Mouse (Mus musculus): ENCODE measurements around the gene Cyb5d1. TPM values are rescaled to one million over a fixed set of nuclear protein-coding genes. Genes with fewer than 3 reads are reported as not detected.

The Cyb5d1 gene
- polyA plus RNA-seq, 2 experiments, result 7.3 to 8.3 TPM

DNA sequence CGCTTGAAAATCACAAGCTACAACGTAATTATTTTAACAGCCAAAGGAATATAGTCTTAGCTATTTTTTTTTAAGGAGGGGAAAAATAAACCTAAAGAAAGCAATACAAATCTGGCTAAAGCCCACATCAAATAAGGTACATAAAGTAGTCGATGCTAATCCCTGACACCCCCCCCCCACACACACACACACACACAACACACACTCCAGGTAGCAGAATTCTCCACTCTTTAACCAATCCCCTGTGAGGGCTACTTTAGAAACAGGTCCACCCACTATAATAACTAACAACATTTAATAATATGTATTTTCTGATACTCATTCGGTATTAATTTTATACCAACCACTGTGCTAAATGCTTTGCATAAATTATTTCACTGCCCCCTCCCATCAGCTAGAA is 21.1 kb upstream of the Cyb5d1 start:
- no peak overlapping the region for H3K9ac ChIP-seq (replicated peaks)
- H3K36me3 ChIP-seq (replicated peaks; ENCODE audit: control insufficient read depth, insufficient read depth, low read depth), result no peaks in the 10 kb centered on the region
- H3K4me3 ChIP-seq (ENCODE audit: insufficient read depth in 1 of 2, low read depth in 2 of 2, low read length in 2 of 2), result peak overlapping the region in 1 of 2 experiments; percentile 16; a peak in 1 of 4 replicates
- TF ChIP-seq CTCF (IDR thresholded peaks at IDR 0.05; ENCODE audit: low read depth), result no peak
- TF ChIP-seq EP300 (IDR thresholded peaks at IDR 0.05; ENCODE audit: low read depth), result no peak
- H3K27me3 ChIP-seq (ENCODE audit: control insufficient read depth, insufficient read depth, low read length), result peaks cover 26% of the 10 kb centered on the region
- peak overlapping the region; percentile 80 for H3K4me2 ChIP-seq (ENCODE audit: low read depth)
- H3K27ac ChIP-seq, result no peak overlapping the region
- WGBS (ENCODE audit: insufficient replicate concordance), result 10% methylated on average over 4 of the region's 4 CpGs
- peaks cover 24 to 63% of the 10 kb centered on the region in 2 experiments for H3K4me1 ChIP-seq (replicated peaks; ENCODE audit: control insufficient read depth in 2 of 2, insufficient read depth in 2 of 2, low read length in 1 of 2)
- no peak for DNase-seq (ENCODE audit: low read depth in 3 of 3, low spot score in 3 of 3)
- no peak for ATAC-seq (ENCODE audit: insufficient read depth)
- H3K9me3 ChIP-seq (ENCODE audit: control insufficient read depth, low read length), result no peaks in the 10 kb centered on the region

DNA sequence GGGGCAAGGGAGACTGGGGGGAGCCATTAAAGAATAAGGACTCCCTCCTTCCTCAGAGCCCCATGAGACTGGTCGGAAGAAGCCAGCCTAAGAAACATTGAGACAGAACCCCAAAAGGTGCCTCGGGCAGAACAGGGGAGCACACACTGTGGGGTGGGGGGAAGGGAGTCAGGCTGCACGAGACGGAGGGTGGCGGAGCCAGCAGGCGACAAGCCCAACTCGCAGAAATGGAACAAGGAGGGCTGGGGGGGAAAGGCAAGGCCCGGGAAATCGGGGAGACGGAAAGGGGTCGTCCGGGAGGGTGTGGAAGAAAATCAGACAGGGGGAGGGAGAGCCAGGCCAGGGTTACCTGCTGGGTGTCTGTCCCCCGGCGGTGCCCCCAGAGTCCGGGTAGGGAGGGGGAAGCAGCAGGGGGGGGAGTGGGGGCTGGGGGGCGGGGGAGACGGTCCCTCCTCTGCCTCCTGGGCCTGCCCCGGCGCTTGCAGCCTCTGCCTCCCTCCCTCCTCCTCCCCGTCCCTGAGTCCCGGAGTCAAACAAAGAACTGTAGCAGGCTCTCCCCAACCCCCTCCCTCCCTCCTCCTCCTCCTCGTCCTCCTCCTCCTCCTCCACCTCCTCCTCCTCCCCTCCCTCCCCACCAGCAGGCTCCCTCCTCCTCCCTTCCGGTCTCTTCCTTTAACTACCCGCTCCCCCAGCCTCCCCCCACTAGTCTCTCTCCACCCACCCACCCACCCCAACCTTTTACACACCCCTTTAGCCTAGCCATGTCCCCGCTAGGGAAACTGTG is 20.4 kb upstream of the Cyb5d1 start:
- WGBS (ENCODE audit: insufficient replicate concordance), result 3% methylated on average over 18 of the region's 25 CpGs
- DNase-seq (ENCODE audit: low read depth in 3 of 3, low spot score in 3 of 3) (no peak), ATAC-seq (ENCODE audit: insufficient read depth) (no peak)
- Histone ChIP-seq H3K4me2 (ENCODE audit: low read depth) (peak overlapping the region; percentile 80), H3K27ac (peak overlapping the region; percentile 24), H3K4me1 (replicated peaks; ENCODE audit: control insufficient read depth in 2 of 2, insufficient read depth in 2 of 2, low read length in 1 of 2) (peaks cover 24 to 60% of the 10 kb centered on the region in 2 experiments), H3K27me3 (ENCODE audit: control insufficient read depth, insufficient read depth, low read length) (peaks cover 19% of the 10 kb centered on the region), H3K9me3 (ENCODE audit: control insufficient read depth, low read length) (no peaks in the 10 kb centered on the region), H3K36me3 (replicated peaks; ENCODE audit: control insufficient read depth, insufficient read depth, low read depth) (no peaks in the 10 kb centered on the region), H3K4me3 (ENCODE audit: insufficient read depth in 1 of 2, low read depth in 2 of 2, low read length in 2 of 2) (peak overlapping the region; percentile 47 to 63), H3K9ac (replicated peaks) (peak overlapping the region; percentile 53)
- no peak for TF ChIP-seq EP300 (IDR thresholded peaks at IDR 0.05; ENCODE audit: low read depth)
- no peak for TF ChIP-seq CTCF (IDR thresholded peaks at IDR 0.05; ENCODE audit: low read depth)

DNA sequence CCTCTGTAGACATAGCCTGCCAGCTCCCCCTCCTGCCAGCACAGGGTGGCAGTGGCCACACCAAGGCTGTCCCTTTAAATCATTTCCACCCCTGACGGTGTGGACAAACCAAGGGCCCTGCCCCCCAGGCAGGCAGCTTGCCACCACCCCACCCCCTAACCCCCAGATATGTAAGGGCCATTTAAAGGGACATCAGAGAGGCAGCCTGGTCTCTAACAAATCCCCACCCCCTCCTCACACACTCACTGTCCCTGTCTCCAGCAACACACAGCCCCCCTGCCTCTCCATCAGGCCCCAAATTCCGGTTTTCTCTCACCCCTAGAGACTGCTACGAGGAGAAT is 19.9 kb upstream of the Cyb5d1 start:
- 5% methylated on average over 3 of the region's 3 CpGs for WGBS (ENCODE audit: insufficient replicate concordance)
- H3K9ac ChIP-seq (replicated peaks), result peak overlapping the region; percentile 53; the same call in 1 of the 2 replicates
- DNase-seq (ENCODE audit: low read depth in 3 of 3, low spot score in 3 of 3) (no peak), ATAC-seq (ENCODE audit: insufficient read depth) (no peak)
- H3K27me3 ChIP-seq (ENCODE audit: control insufficient read depth, insufficient read depth, low read length), result peaks cover 17% of the 10 kb centered on the region
- H3K36me3 ChIP-seq (replicated peaks; ENCODE audit: control insufficient read depth, insufficient read depth, low read depth), result no peaks in the 10 kb centered on the region
- H3K9me3 ChIP-seq (ENCODE audit: control insufficient read depth, low read length), result no peaks in the 10 kb centered on the region
- H3K27ac ChIP-seq, result peak overlapping the region; percentile 24
- peak overlapping the region; percentile 60 for H3K4me2 ChIP-seq (ENCODE audit: low read depth)
- peak overlapping the region; percentile 47 to 63 for H3K4me3 ChIP-seq (ENCODE audit: insufficient read depth in 1 of 2, low read depth in 2 of 2, low read length in 2 of 2)
- TF ChIP-seq CTCF (IDR thresholded peaks at IDR 0.05; ENCODE audit: low read depth) (no peak), EP300 (IDR thresholded peaks at IDR 0.05; ENCODE audit: low read depth) (no peak)
- H3K4me1 ChIP-seq (replicated peaks; ENCODE audit: control insufficient read depth in 2 of 2, insufficient read depth in 2 of 2, low read length in 1 of 2), result peaks cover 18 to 54% of the 10 kb centered on the region in 2 experiments

DNA sequence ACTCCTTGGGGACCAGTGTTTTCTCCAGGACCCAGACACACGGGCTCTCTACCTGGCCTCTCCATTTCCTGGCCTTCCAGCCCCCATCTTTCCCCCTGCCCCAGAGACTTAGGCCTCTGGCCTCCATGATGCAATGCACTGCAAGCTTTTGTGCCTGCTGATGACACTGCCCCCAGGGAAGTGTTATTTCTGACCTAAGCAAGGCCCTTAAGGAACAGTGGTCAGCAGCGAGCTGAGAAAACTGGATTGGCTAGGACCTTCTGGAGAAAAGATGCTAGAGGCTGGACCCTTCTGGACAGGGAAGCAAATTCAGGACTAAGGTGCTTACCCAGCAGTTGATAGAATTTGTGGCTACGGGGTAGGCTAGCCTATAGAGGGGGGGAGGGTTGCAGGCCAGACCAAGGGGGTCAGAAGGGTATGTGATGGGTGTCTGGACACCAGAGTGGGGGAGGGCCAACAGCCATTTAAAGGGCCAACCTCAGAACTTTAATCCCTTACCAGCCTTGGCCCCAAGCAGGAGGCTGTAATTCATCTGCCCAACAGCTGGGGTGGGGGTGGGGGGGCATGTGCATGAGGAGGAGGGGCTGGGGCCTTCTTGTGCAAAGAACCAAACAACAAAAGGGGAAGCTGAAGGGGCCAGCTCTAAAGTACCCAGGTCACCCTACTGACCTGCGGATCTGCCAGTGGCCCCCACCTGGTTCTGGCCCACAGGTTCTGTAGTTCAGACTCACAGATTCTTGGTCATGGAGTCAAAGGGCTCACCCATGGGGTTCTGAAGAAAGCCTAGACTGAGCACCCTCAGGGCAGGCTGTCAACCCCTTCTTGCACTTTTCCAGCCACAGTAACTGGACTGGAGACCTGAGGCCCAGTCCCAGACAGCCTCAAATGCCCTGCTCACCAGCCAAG is 19.2 kb upstream of the Cyb5d1 start:
- H3K4me3 ChIP-seq (ENCODE audit: insufficient read depth in 1 of 2, low read depth in 2 of 2, low read length in 2 of 2), result peak overlapping the region; percentile 47 to 63
- peak overlapping the region; percentile 60 for H3K4me2 ChIP-seq (ENCODE audit: low read depth)
- H3K27me3 ChIP-seq (ENCODE audit: control insufficient read depth, insufficient read depth, low read length), result peaks cover 17% of the 10 kb centered on the region
- no peak for TF ChIP-seq CTCF (IDR thresholded peaks at IDR 0.05; ENCODE audit: low read depth)
- ATAC-seq (ENCODE audit: insufficient read depth), result no peak
- 33% methylated on average over 4 of the region's 4 CpGs for WGBS (ENCODE audit: insufficient replicate concordance)
- H3K9ac ChIP-seq (replicated peaks), result no peak overlapping the region; the same call in 1 of the 2 replicates
- no peaks in the 10 kb centered on the region for H3K9me3 ChIP-seq (ENCODE audit: control insufficient read depth, low read length)
- H3K36me3 ChIP-seq (replicated peaks; ENCODE audit: control insufficient read depth, insufficient read depth, low read depth), result no peaks in the 10 kb centered on the region
- H3K27ac ChIP-seq, result no peak overlapping the region
- H3K4me1 ChIP-seq (replicated peaks; ENCODE audit: control insufficient read depth in 2 of 2, insufficient read depth in 2 of 2, low read length in 1 of 2), result peaks cover 16 to 50% of the 10 kb centered on the region in 2 experiments
- no peak for DNase-seq (ENCODE audit: low read depth in 3 of 3, low spot score in 3 of 3)

Data from liver, embryonic 14.5 days (tissue).